Mouse (Mus musculus): ENCODE data around the gene Gm10840.

Gene Gm10840

GRCm38 (mm10) chr11:106159921-106160840, 469 bp upstream of the Gm10840 start:
- in situ Hi-C loops (cut with MboI; ENCODE audit: low sequenced_read_pairs) = no loop called here

- in situ Hi-C loops (cut with MboI; ENCODE audit: low sequenced_read_pairs) = no loop called here
Measured at GRCm38 (mm10) chr11:106162237-106162636, 1.6 kb downstream of the Gm10840 start.

GRCm38 (mm10) chr11:106163546-106163945, 2.9 kb downstream of the Gm10840 start:
- in situ Hi-C loops (cut with MboI; ENCODE audit: low sequenced_read_pairs) = no loop called here

GRCm38 (mm10) chr11:106164601-106165180, 4.0 kb downstream of the Gm10840 start:
- in situ Hi-C loops (cut with MboI; ENCODE audit: low sequenced_read_pairs) = no loop called here

GRCm38 (mm10) chr11:106167435-106167834, 6.8 kb downstream of the Gm10840 start:
- in situ Hi-C loops (cut with MboI; ENCODE audit: low sequenced_read_pairs) = no loop called here

- in situ Hi-C loops (cut with MboI; ENCODE audit: low sequenced_read_pairs) = no loop called here
Measured at GRCm38 (mm10) chr11:106170807-106171206, 10.2 kb downstream of the Gm10840 start.

GRCm38 (mm10) chr11:106173228-106173627, 12.6 kb downstream of the Gm10840 start:
- in situ Hi-C loops (cut with MboI; ENCODE audit: low sequenced_read_pairs) = no loop called here

- in situ Hi-C loops (cut with MboI; ENCODE audit: low sequenced_read_pairs) = no loop called here
Measured at GRCm38 (mm10) chr11:106174372-106174771, 13.7 kb downstream of the Gm10840 start.

GRCm38 (mm10) chr11:106175081-106175480, 14.4 kb downstream of the Gm10840 start:
- in situ Hi-C loops (cut with MboI; ENCODE audit: low sequenced_read_pairs) = no loop called here

- in situ Hi-C loops (cut with MboI; ENCODE audit: low sequenced_read_pairs) = no loop called here
Measured at GRCm38 (mm10) chr11:106176372-106176771, 15.7 kb downstream of the Gm10840 start.

GRCm38 (mm10) chr11:106178036-106178782, 17.6 kb downstream of the Gm10840 start:
- in situ Hi-C loops (cut with MboI; ENCODE audit: low sequenced_read_pairs) = no loop called here

- in situ Hi-C loops (cut with MboI; ENCODE audit: low sequenced_read_pairs) = no loop called here
Measured at GRCm38 (mm10) chr11:106179711-106180448, 19.2 kb downstream of the Gm10840 start.

- in situ Hi-C loops (cut with MboI; ENCODE audit: low sequenced_read_pairs) = no loop called here
Measured at GRCm38 (mm10) chr11:106180449-106180801, 19.8 kb downstream of the Gm10840 start.

GRCm38 (mm10) chr11:106187326-106187725, 26.7 kb downstream of the Gm10840 start:
- in situ Hi-C loops (cut with MboI; ENCODE audit: low sequenced_read_pairs) = no loop called here

- in situ Hi-C loops (cut with MboI; ENCODE audit: low sequenced_read_pairs) = no loop called here
Measured at GRCm38 (mm10) chr11:106191716-106192115, 31.1 kb downstream of the Gm10840 start.

GRCm38 (mm10) chr11:106192241-106192640, 31.6 kb downstream of the Gm10840 start:
- in situ Hi-C loops (cut with MboI; ENCODE audit: low sequenced_read_pairs) = no loop called here

- in situ Hi-C loops (cut with MboI; ENCODE audit: low sequenced_read_pairs) = no loop called here
Measured at GRCm38 (mm10) chr11:106192657-106193370, 32.2 kb downstream of the Gm10840 start.

GRCm38 (mm10) chr11:106193371-106194154, 32.9 kb downstream of the Gm10840 start:
- in situ Hi-C loops (cut with MboI; ENCODE audit: low sequenced_read_pairs) = no loop called here

- in situ Hi-C loops (cut with MboI; ENCODE audit: low sequenced_read_pairs) = no loop called here
Measured at GRCm38 (mm10) chr11:106194155-106194541, 33.5 kb downstream of the Gm10840 start.

All from CH12F3 (cell line).